Mouse (Mus musculus) v-Abl transformed pro-B cells (cell line): ENCODE results near the gene Vstm2a.

ENCODE experiments used
- in situ Hi-C, 2 experiments: fragments of 400-800 bp; cut with MboI; formaldehyde crosslinking; loops; one replicate each; pipeline ENCODE4 v1.15.1; 2025; ENCODE audit not compliant: unreplicated experiment in 2 of 2

Gene Vstm2a

GRCm38 (mm10) chr11:16439548-16440251 is 182.2 kb downstream of the Vstm2a start:
- in situ Hi-C loops, result no loop called here
